Comparison of ENCODE assay signal across 16 mouse cellular contexts in genomic region chr7:6145423-6146188, GRCm38 (mm10). TPM values are rescaled to one million over a fixed set of nuclear protein-coding genes. Genes with fewer than 3 reads are reported as not detected.
DNase-seq lines count a peak whose midpoint lies in the region; ATAC-seq and TF ChIP-seq lines count a peak whose summit lies in the region.
"Had no signal": no experiment of that assay in that cellular context is flagged by ENCODE, and none has a peak within 500 bp of the region (broad histone marks: within the 10 kb centered on the region; RNA-seq: fewer than 3 reads in every experiment).

No protein-coding gene starts in this region.

- DNase-seq in hindbrain, postnatal 0 days (ENCODE audit: low spot score): peak; percentile 18
- DNase-seq in hindbrain, embryonic 11.5 days (ENCODE audit: low spot score): no peak
- peak; percentile 23 for DNase-seq in midbrain, embryonic 11.5 days (ENCODE audit: low spot score, missing footprints)
- DNase-seq in midbrain, embryonic 14.5 days: no peak
- no peak for DNase-seq in Muller cell, postnatal 12 days (ENCODE audit: inconsistent ontology term)
- DNase-seq: adrenal gland, postnatal 14 days; cerebellum, postnatal 10 days; thymus, postnatal 36 days had no signal

- no peak overlapping the region for H3K4me2 ChIP-seq in hindbrain, postnatal 0 days (ENCODE audit: low read depth, low read length)
- H3K4me2 ChIP-seq in hindbrain, embryonic 11.5 days (replicated peaks; ENCODE audit: low read depth, low read length): no peak overlapping the region
- H3K4me2 ChIP-seq in midbrain, embryonic 11.5 days: no peak overlapping the region
- no peak overlapping the region for H3K4me2 ChIP-seq in midbrain, embryonic 14.5 days (ENCODE audit: low read length)
- no peak overlapping the region for H3K4me2 ChIP-seq in intestine, postnatal 0 days (replicated peaks; ENCODE audit: low read depth)
- H3K4me2 ChIP-seq: limb, embryonic 12.5 days; midbrain, embryonic 13.5 days had no signal

- H3K4me1 ChIP-seq in hindbrain, postnatal 0 days (ENCODE audit: insufficient read depth, low read length): no peaks in the 10 kb centered on the region
- no peaks in the 10 kb centered on the region for H3K4me1 ChIP-seq in hindbrain, embryonic 11.5 days (replicated peaks; ENCODE audit: control insufficient read depth, insufficient read depth, low read length)
- H3K4me1 ChIP-seq in midbrain, embryonic 11.5 days (ENCODE audit: control insufficient read depth, insufficient read depth, low read length): no peaks in the 10 kb centered on the region
- H3K4me1 ChIP-seq in midbrain, embryonic 14.5 days (ENCODE audit: control insufficient read depth, insufficient read depth, low read length): no peaks in the 10 kb centered on the region
- H3K4me1 ChIP-seq in intestine, postnatal 0 days (replicated peaks; ENCODE audit: control insufficient read depth, insufficient read depth, low read length): no peaks in the 10 kb centered on the region

- no peak overlapping the region for H3K9ac ChIP-seq in hindbrain, postnatal 0 days (replicated peaks; ENCODE audit: low read length)
- no peak overlapping the region for H3K9ac ChIP-seq in hindbrain, embryonic 11.5 days (ENCODE audit: low read depth, low read length)
- no peak overlapping the region for H3K9ac ChIP-seq in midbrain, embryonic 11.5 days (ENCODE audit: low read length)
- no peak overlapping the region for H3K9ac ChIP-seq in midbrain, embryonic 14.5 days (replicated peaks; ENCODE audit: low read length)
- no peak overlapping the region for H3K9ac ChIP-seq in intestine, postnatal 0 days (ENCODE audit: low read depth, low read length)
- H3K9ac ChIP-seq: limb, embryonic 12.5 days; midbrain, embryonic 13.5 days had no signal

- H3K36me3 ChIP-seq in hindbrain, postnatal 0 days (ENCODE audit: insufficient read depth, low read length): peaks cover 10% of the 10 kb centered on the region; the same call in 1 of the 2 replicates
- H3K36me3 ChIP-seq in hindbrain, embryonic 11.5 days (ENCODE audit: control insufficient read depth, insufficient read depth, low read length): no peaks in the 10 kb centered on the region
- H3K36me3 ChIP-seq in midbrain, embryonic 11.5 days (ENCODE audit: control insufficient read depth, insufficient read depth, low read length): 0 out of 2 replicates have a peak, but pooled peaks cover 2% of the 10 kb centered on the region
- H3K36me3 ChIP-seq in midbrain, embryonic 14.5 days (ENCODE audit: control insufficient read depth, insufficient read depth, low read length): peaks cover 11% of the 10 kb centered on the region; the same call in 1 of the 2 replicates
- H3K36me3 ChIP-seq in intestine, postnatal 0 days (ENCODE audit: control insufficient read depth, insufficient read depth): peaks cover 10% of the 10 kb centered on the region

- H3K4me3 ChIP-seq in hindbrain, postnatal 0 days (ENCODE audit: low read length): no peak overlapping the region
- no peak overlapping the region for H3K4me3 ChIP-seq in hindbrain, embryonic 11.5 days (ENCODE audit: low read depth, low read length)
- H3K4me3 ChIP-seq in midbrain, embryonic 11.5 days (ENCODE audit: low read depth, low read length): no peak overlapping the region
- H3K4me3 ChIP-seq in midbrain, embryonic 14.5 days (replicated peaks; ENCODE audit: low read depth, low read length): no peak overlapping the region
- H3K4me3 ChIP-seq in intestine, postnatal 0 days (ENCODE audit: low read depth, low read length): no peak overlapping the region
- H3K4me3 ChIP-seq: limb, embryonic 12.5 days; midbrain, embryonic 13.5 days had no signal

- WGBS in hindbrain, postnatal 0 days: 78% methylated on average over 8 of the region's 8 CpGs
- WGBS in hindbrain, embryonic 11.5 days: 94% methylated on average over 8 of the region's 8 CpGs
- WGBS in midbrain, embryonic 11.5 days: 94% methylated on average over 8 of the region's 8 CpGs
- 88% methylated on average over 8 of the region's 8 CpGs for WGBS in midbrain, embryonic 14.5 days
- 66% methylated on average over 8 of the region's 8 CpGs for WGBS in intestine, postnatal 0 days

- ATAC-seq in hindbrain, postnatal 0 days: no peak
- ATAC-seq in hindbrain, embryonic 11.5 days (ENCODE audit: low FRiP score): no peak
- no peak for ATAC-seq in midbrain, embryonic 11.5 days (ENCODE audit: low FRiP score)
- ATAC-seq in midbrain, embryonic 14.5 days (ENCODE audit: low FRiP score, low TSS enrichment): no peak
- ATAC-seq in intestine, postnatal 0 days: peak; percentile 23; the same call in 1 of the 2 replicates
- ATAC-seq in erythroblast, adult 5-6 weeks (replicated peaks; ENCODE audit: low FRiP score, poor library complexity, severe bottlenecking): no peak
- ATAC-seq: midbrain, embryonic 13.5 days had no signal

- TF ChIP-seq CTCF in hindbrain, postnatal 0 days (IDR thresholded peaks at IDR 0.05; ENCODE audit: low read depth): no peak
- no peak for TF ChIP-seq CTCF in intestine, postnatal 0 days (IDR thresholded peaks at IDR 0.05; ENCODE audit: low read depth)

- H3K27ac ChIP-seq in hindbrain, postnatal 0 days: peak overlapping the region; percentile 64; the same call in 1 of the 2 replicates
- H3K27ac ChIP-seq in hindbrain, embryonic 11.5 days (ENCODE audit: low read depth, low read length): no peak overlapping the region
- no peak overlapping the region for H3K27ac ChIP-seq in midbrain, embryonic 11.5 days (ENCODE audit: low read depth, low read length)
- no peak overlapping the region for H3K27ac ChIP-seq in midbrain, embryonic 14.5 days (replicated peaks; ENCODE audit: low read depth, low read length)
- H3K27ac ChIP-seq in intestine, postnatal 0 days (ENCODE audit: low read depth, low read length): no peak overlapping the region; the same call in 1 of the 2 replicates
- H3K27ac ChIP-seq: limb, embryonic 12.5 days; midbrain, embryonic 13.5 days had no signal

- no peaks in the 10 kb centered on the region for H3K9me3 ChIP-seq in hindbrain, postnatal 0 days (ENCODE audit: low read length)
- no peaks in the 10 kb centered on the region for H3K9me3 ChIP-seq in hindbrain, embryonic 11.5 days (ENCODE audit: control insufficient read depth, low read length)
- no peaks in the 10 kb centered on the region for H3K9me3 ChIP-seq in midbrain, embryonic 11.5 days (ENCODE audit: control insufficient read depth, low read length)
- H3K9me3 ChIP-seq in midbrain, embryonic 14.5 days (ENCODE audit: control insufficient read depth, low read length): no peaks in the 10 kb centered on the region
- H3K9me3 ChIP-seq in intestine, postnatal 0 days (ENCODE audit: control insufficient read depth): no peaks in the 10 kb centered on the region
- H3K9me3 ChIP-seq: limb, embryonic 12.5 days; midbrain, embryonic 13.5 days had no signal

- no peaks in the 10 kb centered on the region for H3K27me3 ChIP-seq in hindbrain, postnatal 0 days (ENCODE audit: insufficient read depth, low read length)
- no peaks in the 10 kb centered on the region for H3K27me3 ChIP-seq in hindbrain, embryonic 11.5 days (ENCODE audit: control insufficient read depth, insufficient read depth, low read length)
- H3K27me3 ChIP-seq in midbrain, embryonic 11.5 days (ENCODE audit: control insufficient read depth, insufficient read depth, low read length): no peaks in the 10 kb centered on the region
- H3K27me3 ChIP-seq in midbrain, embryonic 14.5 days (ENCODE audit: control insufficient read depth, insufficient read depth, low read length): no peaks in the 10 kb centered on the region
- H3K27me3 ChIP-seq in intestine, postnatal 0 days (replicated peaks; ENCODE audit: control insufficient read depth, insufficient read depth, low read length): no peaks in the 10 kb centered on the region
- H3K27me3 ChIP-seq: limb, embryonic 12.5 days; midbrain, embryonic 13.5 days had no signal

RNA-seq across cellular contexts. Expression of gene Zfp787, which starts 10.2 kb away (rescaled TPM):
- 71.0 and 85.9 TPM in 2 replicates for total RNA-seq in hindbrain, postnatal 0 days (2014; rRNA removed)
- 53.9 and 61.4 TPM in 2 replicates for polyA plus RNA-seq in hindbrain, postnatal 0 days (2015; fragmentation: Nextera tagmentation; extraction: Ambion mirVana)
- polyA plus RNA-seq in hindbrain, embryonic 11.5 days (2014; fragmentation: Nextera tagmentation; extraction: Ambion mirVana): 11.3 and 13.0 TPM in 2 replicates
- polyA plus RNA-seq in midbrain, embryonic 11.5 days (2014; fragmentation: Nextera tagmentation; extraction: Ambion mirVana): 13.5 and 14.7 TPM in 2 replicates
- polyA plus RNA-seq in midbrain, embryonic 14.5 days (2014; fragmentation: Nextera tagmentation; extraction: Ambion mirVana): 12.0 and 19.1 TPM in 2 replicates
- 42.2 and 46.5 TPM in 2 replicates for polyA plus RNA-seq in intestine, postnatal 0 days (2015; fragmentation: Nextera tagmentation; extraction: Ambion mirVana)
- 1.5 and 8.4 TPM in 2 replicates for total RNA-seq in erythroblast, adult 5-6 weeks (2015; ENCODE audit: low replicate concordance)
- 5.2 and 10.3 TPM in 2 replicates for total RNA-seq in erythroblast, adult 5-6 weeks (2017; ENCODE audit: low replicate concordance)

RNA-seq across cellular contexts. Expression of gene Zfp444, which starts 26.4 kb away (rescaled TPM):
- total RNA-seq in hindbrain, postnatal 0 days (2014; rRNA removed): 84.3 and 105 TPM in 2 replicates
- 69.2 and 70.5 TPM in 2 replicates for polyA plus RNA-seq in hindbrain, postnatal 0 days (2015; fragmentation: Nextera tagmentation; extraction: Ambion mirVana)
- polyA plus RNA-seq in hindbrain, embryonic 11.5 days (2014; fragmentation: Nextera tagmentation; extraction: Ambion mirVana): 67.9 and 73.1 TPM in 2 replicates
- polyA plus RNA-seq in midbrain, embryonic 11.5 days (2014; fragmentation: Nextera tagmentation; extraction: Ambion mirVana): 69.4 and 72.2 TPM in 2 replicates
- polyA plus RNA-seq in midbrain, embryonic 14.5 days (2014; fragmentation: Nextera tagmentation; extraction: Ambion mirVana): 82.8 and 94.7 TPM in 2 replicates
- 18.5 and 18.7 TPM in 2 replicates for polyA plus RNA-seq in intestine, postnatal 0 days (2015; fragmentation: Nextera tagmentation; extraction: Ambion mirVana)
- total RNA-seq in erythroblast, adult 5-6 weeks (2015; ENCODE audit: low replicate concordance): 0.77 and 1.5 TPM in 2 replicates
- 1.3 and 5.7 TPM in 2 replicates for total RNA-seq in erythroblast, adult 5-6 weeks (2017; ENCODE audit: low replicate concordance)

RNA-seq across cellular contexts. Expression of gene Galp, which starts 51.3 kb away (rescaled TPM):
- total RNA-seq in hindbrain, postnatal 0 days (2014; rRNA removed): not detected in 2 replicates
- polyA plus RNA-seq in hindbrain, postnatal 0 days (2015; fragmentation: Nextera tagmentation; extraction: Ambion mirVana): not detected in 2 replicates
- not detected in 2 replicates for polyA plus RNA-seq in hindbrain, embryonic 11.5 days (2014; fragmentation: Nextera tagmentation; extraction: Ambion mirVana)
- not detected in 2 replicates for polyA plus RNA-seq in midbrain, embryonic 11.5 days (2014; fragmentation: Nextera tagmentation; extraction: Ambion mirVana)
- not detected in 2 replicates for polyA plus RNA-seq in midbrain, embryonic 14.5 days (2014; fragmentation: Nextera tagmentation; extraction: Ambion mirVana)
- not detected in 2 replicates for polyA plus RNA-seq in intestine, postnatal 0 days (2015; fragmentation: Nextera tagmentation; extraction: Ambion mirVana)
- total RNA-seq in erythroblast, adult 5-6 weeks (2015; ENCODE audit: low replicate concordance): not detected in 2 replicates
- not detected in 2 replicates for total RNA-seq in erythroblast, adult 5-6 weeks (2017; ENCODE audit: low replicate concordance)
- total RNA-seq: adrenal gland, postnatal 14 days; ES-E14; gastrocnemius, adult 8-10 months; layer of hippocampus, adult 8-10 months; neutrophil, adult 5-6 weeks had no signal
- polyA plus RNA-seq: limb, embryonic 12.5 days; midbrain, embryonic 13.5 days had no signal

Comparison
In these comparisons a context has a peak if more than half of its experiments do, and no peak if none do; other contexts are left out.
1. DNase-seq: peak in hindbrain, postnatal 0 days (single experiment) and midbrain, embryonic 11.5 days (single experiment); none in hindbrain, embryonic 11.5 days (single experiment), midbrain, embryonic 14.5 days (single experiment) and Muller cell, postnatal 12 days (single experiment).